Mouse (Mus musculus) stomach, postnatal 0 days (tissue): ENCODE measurements at regions not wholly inside any gene's neighbourhood (a gene's known extent, or its start where the extent isn't known, plus 50 kb on each side); places are given as distances from the start of the nearest gene placed in this dataset.

Experiments
- CTCF ChIP-seq: IDR thresholded peaks from 2 replicates; pipeline ENCODE4 v1.5.1; 2016; ENCODE audit warnings: antibody characterized with exemption, low read depth, mild to moderate bottlenecking, moderate library complexity
- EP300 ChIP-seq: optimal IDR thresholded peaks from 2 replicates; pipeline ENCODE3; 2016; ENCODE audit warnings: antibody characterized with exemption

GRCm38 (mm10) chr4:142358866-142359265, 119.7 kb upstream of the Kazn start:
- TF ChIP-seq CTCF: no peak
- no peak for TF ChIP-seq EP300
